Mouse (Mus musculus) small intestine, adult 2 months (tissue): Measurements from ENCODE around the gene Slc24a3.

Experiments used
- CTCF ChIP-seq: fragments of 200-500 bp; IDR thresholded peaks from 2 replicates; pipeline ENCODE4 v1.5.1; 2012; ENCODE audit warnings: low read depth, mild to moderate bottlenecking, control low read depth, inconsistent platforms, low read length, moderate library complexity, mixed read lengths; ENCODE audit not compliant: insufficient replicate concordance, insufficient read length; ENCODE audit errors: extremely low read depth
- POLR2A ChIP-seq: fragments of 200-500 bp; IDR thresholded peaks from 2 replicates; pipeline ENCODE4 v1.6.1; 2012; ENCODE audit warnings: low read depth, mild to moderate bottlenecking, control low read depth, inconsistent platforms, low read length, moderate library complexity

- TF ChIP-seq POLR2A (no peak), CTCF (peak; percentile 56; the same call in 1 of the 2 replicates)
Measured at GRCm38 (mm10) chr2:145588009-145588737, 420.6 kb downstream of the Slc24a3 start.
